Mouse (Mus musculus): ENCODE measurements around the gene Rbm42. TPM values are rescaled to one million over a fixed set of nuclear protein-coding genes. Genes with fewer than 3 reads are reported as not detected.
A peak's percentile ranks its signal among the peaks of the same experiment; 100 is the strongest.

The Rbm42 gene
- polyA plus RNA-seq, 1 experiment from 2014 or later = 106 TPM

DNA sequence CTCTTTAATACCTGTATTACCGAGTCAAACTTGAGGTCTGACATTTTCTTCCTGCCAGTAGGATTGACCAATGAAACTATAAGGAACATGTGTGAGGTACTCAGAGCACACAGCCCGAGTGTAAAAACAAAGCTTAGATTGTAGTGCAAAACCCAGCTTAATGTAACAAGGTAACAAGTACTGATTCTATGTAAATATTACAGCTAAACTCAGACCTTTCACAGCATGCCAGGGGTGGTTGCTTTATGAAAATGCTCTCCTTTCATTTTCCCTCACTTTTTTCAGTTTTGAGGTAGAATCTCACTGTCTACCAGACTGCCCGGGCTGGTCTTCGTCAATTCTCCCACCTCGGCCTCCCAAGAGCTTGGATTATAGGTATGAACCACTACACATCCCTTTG lies 54.0 kb downstream of the Rbm42 start:
- H3K4me1 ChIP-seq (replicated peaks; ENCODE audit: control insufficient read depth, insufficient read depth, low read length) = peaks cover 10% of the 10 kb centered on the region
- H3K9me3 ChIP-seq (ENCODE audit: control insufficient read depth, low read length) = no peaks in the 10 kb centered on the region
- no peaks in the 10 kb centered on the region for H3K27me3 ChIP-seq (ENCODE audit: control insufficient read depth, insufficient read depth, low read depth, low read length)
- H3K4me3 ChIP-seq (ENCODE audit: low read length) = no peak overlapping the region
- no peak for ATAC-seq (ENCODE audit: low read depth)
- H3K27ac ChIP-seq (ENCODE audit: low read length) = peak overlapping the region; percentile 82
- H3K9ac ChIP-seq (ENCODE audit: low read length) = no peak overlapping the region
- no peaks in the 10 kb centered on the region for H3K36me3 ChIP-seq (ENCODE audit: control insufficient read depth, insufficient read depth, low read length)
- 62% methylated on average over 5 of the region's 5 CpGs for WGBS
- H3K4me2 ChIP-seq (ENCODE audit: low read depth, low read length) = no peak overlapping the region

DNA sequence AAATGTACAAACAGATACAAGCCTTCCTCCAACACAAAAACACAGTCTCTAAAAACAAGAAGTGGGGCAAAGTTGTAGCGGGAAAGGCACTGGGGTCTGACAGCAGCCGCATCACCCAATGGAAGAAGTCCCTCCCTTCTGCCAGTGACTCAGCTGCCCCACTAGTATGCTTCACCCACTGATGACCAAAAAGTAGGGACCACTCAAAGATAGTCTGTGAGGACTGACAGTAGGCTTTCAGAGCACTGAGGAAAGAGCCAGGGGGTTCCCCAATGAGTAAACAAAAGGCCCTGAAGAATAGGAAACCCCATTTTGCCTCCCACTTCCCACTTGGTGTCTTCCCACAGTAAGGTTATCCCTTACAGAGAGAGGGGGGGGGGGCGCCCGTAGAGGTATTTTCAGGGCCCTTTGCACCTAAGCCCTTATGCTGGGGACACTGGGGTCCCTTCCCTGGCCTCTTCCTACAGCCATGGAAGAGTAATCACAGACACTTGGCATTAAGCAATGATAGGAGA lies 55.5 kb downstream of the Rbm42 start:
- no peak for ATAC-seq (ENCODE audit: low read depth)
- Histone ChIP-seq H3K36me3 (ENCODE audit: control insufficient read depth, insufficient read depth, low read length) (no peaks in the 10 kb centered on the region), H3K4me1 (replicated peaks; ENCODE audit: control insufficient read depth, insufficient read depth, low read length) (peaks cover 17% of the 10 kb centered on the region), H3K4me3 (ENCODE audit: low read length) (no peak overlapping the region), H3K27me3 (ENCODE audit: control insufficient read depth, insufficient read depth, low read depth, low read length) (no peaks in the 10 kb centered on the region), H3K4me2 (ENCODE audit: low read depth, low read length) (no peak overlapping the region), H3K9ac (ENCODE audit: low read length) (no peak overlapping the region), H3K27ac (ENCODE audit: low read length) (no peak overlapping the region), H3K9me3 (ENCODE audit: control insufficient read depth, low read length) (no peaks in the 10 kb centered on the region)
- 67% methylated on average over 4 of the region's 4 CpGs for WGBS

GRCm38 (mm10) chr7:30593579-30594509 lies 56.3 kb downstream of the Rbm42 start:
- peaks cover 15% of the 10 kb centered on the region for H3K4me1 ChIP-seq (replicated peaks; ENCODE audit: control insufficient read depth, insufficient read depth, low read length)
- no peak overlapping the region for H3K9ac ChIP-seq (ENCODE audit: low read length)
- no peak overlapping the region for H3K27ac ChIP-seq (ENCODE audit: low read length)
- no peaks in the 10 kb centered on the region for H3K9me3 ChIP-seq (ENCODE audit: control insufficient read depth, low read length)
- H3K4me2 ChIP-seq (ENCODE audit: low read depth, low read length) = no peak overlapping the region
- H3K4me3 ChIP-seq (ENCODE audit: low read length) = no peak overlapping the region
- 69% methylated on average over 10 of the region's 10 CpGs for WGBS
- no peaks in the 10 kb centered on the region for H3K36me3 ChIP-seq (ENCODE audit: control insufficient read depth, insufficient read depth, low read length)
- H3K27me3 ChIP-seq (ENCODE audit: control insufficient read depth, insufficient read depth, low read depth, low read length) = no peaks in the 10 kb centered on the region
- ATAC-seq (ENCODE audit: low read depth) = no peak

GRCm38 (mm10) chr7:30592772-30593423 lies 57.2 kb downstream of the Rbm42 start:
- Histone ChIP-seq H3K9ac (ENCODE audit: low read length) (no peak overlapping the region), H3K4me2 (ENCODE audit: low read depth, low read length) (no peak overlapping the region), H3K9me3 (ENCODE audit: control insufficient read depth, low read length) (no peaks in the 10 kb centered on the region), H3K4me3 (ENCODE audit: low read length) (no peak overlapping the region), H3K27me3 (ENCODE audit: control insufficient read depth, insufficient read depth, low read depth, low read length) (no peaks in the 10 kb centered on the region), H3K36me3 (ENCODE audit: control insufficient read depth, insufficient read depth, low read length) (no peaks in the 10 kb centered on the region), H3K4me1 (replicated peaks; ENCODE audit: control insufficient read depth, insufficient read depth, low read length) (peaks cover 14% of the 10 kb centered on the region), H3K27ac (ENCODE audit: low read length) (no peak overlapping the region)
- no peak for ATAC-seq (ENCODE audit: low read depth)
- 29% methylated on average over 5 of the region's 5 CpGs for WGBS

DNA sequence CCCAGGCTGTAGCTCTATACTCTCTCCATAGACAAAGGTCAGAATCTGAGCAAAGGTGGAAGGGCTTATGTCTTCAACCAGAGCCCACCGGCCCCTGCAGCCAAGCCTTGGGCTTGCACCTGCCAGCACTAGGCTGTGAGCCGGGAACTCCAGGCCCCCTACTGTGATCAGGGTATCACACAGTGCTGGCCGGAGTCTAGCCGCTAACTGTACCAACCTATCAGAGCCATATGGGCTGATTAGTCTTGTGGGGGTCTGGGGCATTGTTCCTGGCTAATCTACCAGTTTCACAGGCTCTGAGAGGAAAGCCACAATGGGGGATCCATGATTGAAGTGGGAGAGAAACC lies 58.5 kb downstream of the Rbm42 start:
- ATAC-seq (ENCODE audit: low read depth) = no peak
- Histone ChIP-seq H3K4me1 (replicated peaks; ENCODE audit: control insufficient read depth, insufficient read depth, low read length) (peaks cover 22% of the 10 kb centered on the region), H3K4me2 (ENCODE audit: low read depth, low read length) (no peak overlapping the region), H3K4me3 (ENCODE audit: low read length) (no peak overlapping the region), H3K9ac (ENCODE audit: low read length) (no peak overlapping the region), H3K27me3 (ENCODE audit: control insufficient read depth, insufficient read depth, low read depth, low read length) (no peaks in the 10 kb centered on the region), H3K9me3 (ENCODE audit: control insufficient read depth, low read length) (no peaks in the 10 kb centered on the region), H3K36me3 (ENCODE audit: control insufficient read depth, insufficient read depth, low read length) (no peaks in the 10 kb centered on the region; the same call in 1 of the 2 replicates), H3K27ac (ENCODE audit: low read length) (no peak overlapping the region)
- 58% methylated on average over 4 of the region's 4 CpGs for WGBS

Other genes starting within 250 kb of the Rbm42 start
- gene Tyrobp, start 236.6 kb downstream of the Rbm42 start, polyA plus RNA-seq (2015; fragmentation: Nextera tagmentation; extraction: Ambion mirVana) = 53.5 and 63.9 TPM in 2 replicates
- gene Hcst, start 230.5 kb downstream of the Rbm42 start, polyA plus RNA-seq (2015; fragmentation: Nextera tagmentation; extraction: Ambion mirVana) = 2.0 and 2.6 TPM in 2 replicates
- 1.9 and 2.0 TPM in 2 replicates for gene Nfkbid, start 228.6 kb downstream of the Rbm42 start, polyA plus RNA-seq (2015; fragmentation: Nextera tagmentation; extraction: Ambion mirVana)
- gene Aplp1, start 204.8 kb downstream of the Rbm42 start, polyA plus RNA-seq (2015; fragmentation: Nextera tagmentation; extraction: Ambion mirVana) = 20.4 and 22.3 TPM in 2 replicates
- gene Kirrel2, start 192.6 kb downstream of the Rbm42 start, polyA plus RNA-seq (2015; fragmentation: Nextera tagmentation; extraction: Ambion mirVana) = not detected in 2 replicates
- not detected in 2 replicates for gene Nphs1, start 192.0 kb downstream of the Rbm42 start, polyA plus RNA-seq (2015; fragmentation: Nextera tagmentation; extraction: Ambion mirVana)
- 0.41 and 2.4 TPM in 2 replicates for gene Prodh2, start 156.7 kb downstream of the Rbm42 start, polyA plus RNA-seq (2015; fragmentation: Nextera tagmentation; extraction: Ambion mirVana)
- 7.6 and 7.8 TPM in 2 replicates for gene Arhgap33, start 115.3 kb downstream of the Rbm42 start, polyA plus RNA-seq (2015; fragmentation: Nextera tagmentation; extraction: Ambion mirVana)
- gene Hspb6, start 98.1 kb downstream of the Rbm42 start, polyA plus RNA-seq (2015; fragmentation: Nextera tagmentation; extraction: Ambion mirVana) = 32.0 and 34.0 TPM in 2 replicates
- 12.9 and 14.9 TPM in 2 replicates for gene Proser3, start 98.0 kb downstream of the Rbm42 start, polyA plus RNA-seq (2015; fragmentation: Nextera tagmentation; extraction: Ambion mirVana)
- gene Lin37, start 90.5 kb downstream of the Rbm42 start, polyA plus RNA-seq (2015; fragmentation: Nextera tagmentation; extraction: Ambion mirVana) = 38.1 and 46.1 TPM in 2 replicates
- gene U2af1l4, start 87.0 kb downstream of the Rbm42 start, polyA plus RNA-seq (2015; fragmentation: Nextera tagmentation; extraction: Ambion mirVana) = 95.5 and 96.3 TPM in 2 replicates
- 14.3 and 18.2 TPM in 2 replicates for gene Gm49396, start 87.0 kb downstream of the Rbm42 start, polyA plus RNA-seq (2015; fragmentation: Nextera tagmentation; extraction: Ambion mirVana)
- 144 and 146 TPM in 2 replicates for gene Psenen, start 86.7 kb downstream of the Rbm42 start, polyA plus RNA-seq (2015; fragmentation: Nextera tagmentation; extraction: Ambion mirVana)
- gene Igflr1, start 84.9 kb downstream of the Rbm42 start, polyA plus RNA-seq (2015; fragmentation: Nextera tagmentation; extraction: Ambion mirVana) = 4.2 and 6.4 TPM in 2 replicates
- gene Kmt2b, start 61.6 kb downstream of the Rbm42 start, polyA plus RNA-seq (2015; fragmentation: Nextera tagmentation; extraction: Ambion mirVana) = 8.7 and 10.0 TPM in 2 replicates
- 4.5 and 4.6 TPM in 2 replicates for gene Zbtb32, start 51.4 kb downstream of the Rbm42 start, polyA plus RNA-seq (2015; fragmentation: Nextera tagmentation; extraction: Ambion mirVana)
- 1.8 and 1.9 TPM in 2 replicates for gene Upk1a, start 37.5 kb downstream of the Rbm42 start, polyA plus RNA-seq (2015; fragmentation: Nextera tagmentation; extraction: Ambion mirVana)
- 902 and 945 TPM in 2 replicates for gene Cox6b1, start 24.2 kb downstream of the Rbm42 start, polyA plus RNA-seq (2015; fragmentation: Nextera tagmentation; extraction: Ambion mirVana)
- not detected in 2 replicates for gene Etv2, start 14.5 kb downstream of the Rbm42 start, polyA plus RNA-seq (2015; fragmentation: Nextera tagmentation; extraction: Ambion mirVana)
- gene Haus5, start 14.7 kb upstream of the Rbm42 start, polyA plus RNA-seq (2015; fragmentation: Nextera tagmentation; extraction: Ambion mirVana) = 49.6 and 58.2 TPM in 2 replicates
- not detected in 2 replicates for gene Pmis2, start 21.3 kb upstream of the Rbm42 start, polyA plus RNA-seq (2015; fragmentation: Nextera tagmentation; extraction: Ambion mirVana)
- gene 2200002J24Rik, start 48.6 kb upstream of the Rbm42 start, polyA plus RNA-seq (2015; fragmentation: Nextera tagmentation; extraction: Ambion mirVana) = 0.75 and 1.4 TPM in 2 replicates
- 0.10 and 0.26 TPM in 2 replicates for gene Atp4a, start 61.9 kb upstream of the Rbm42 start, polyA plus RNA-seq (2015; fragmentation: Nextera tagmentation; extraction: Ambion mirVana)
- 148 and 160 TPM in 2 replicates for gene Tmem147, start 79.2 kb upstream of the Rbm42 start, polyA plus RNA-seq (2015; fragmentation: Nextera tagmentation; extraction: Ambion mirVana)
- 0.45 and 0.58 TPM in 2 replicates for gene Gapdhs, start 93.4 kb upstream of the Rbm42 start, polyA plus RNA-seq (2015; fragmentation: Nextera tagmentation; extraction: Ambion mirVana)
- gene Sbsn, start 101.2 kb upstream of the Rbm42 start, polyA plus RNA-seq (2015; fragmentation: Nextera tagmentation; extraction: Ambion mirVana) = 1.5 and 2.6 TPM in 2 replicates
- gene Dmkn, start 113.4 kb upstream of the Rbm42 start, polyA plus RNA-seq (2015; fragmentation: Nextera tagmentation; extraction: Ambion mirVana) = 12.6 and 21.0 TPM in 2 replicates
- 3.7 and 18.1 TPM in 2 replicates for gene Krtdap, start 137.6 kb upstream of the Rbm42 start, polyA plus RNA-seq (2015; fragmentation: Nextera tagmentation; extraction: Ambion mirVana)
- 0.35 and 0.67 TPM in 2 replicates for gene Ffar2, start 173.5 kb upstream of the Rbm42 start, polyA plus RNA-seq (2015; fragmentation: Nextera tagmentation; extraction: Ambion mirVana)
- not detected in 2 replicates for gene Ffar3, start 205.9 kb upstream of the Rbm42 start, polyA plus RNA-seq (2015; fragmentation: Nextera tagmentation; extraction: Ambion mirVana)
- gene Ffar1, start 211.2 kb upstream of the Rbm42 start, polyA plus RNA-seq (2015; fragmentation: Nextera tagmentation; extraction: Ambion mirVana) = not detected in 2 replicates
- 0.15 and 0.16 TPM in 2 replicates for gene Cd22, start 230.0 kb upstream of the Rbm42 start, polyA plus RNA-seq (2015; fragmentation: Nextera tagmentation; extraction: Ambion mirVana)